ENCODE assay signal across 24 mouse cellular contexts in genomic region chr2:33515431-33515830, GRCm38 (mm10). TPM values are rescaled to one million over a fixed set of nuclear protein-coding genes. Genes with fewer than 3 reads are reported as not detected.
DNase-seq lines count a peak whose midpoint lies in the region; ATAC-seq and TF ChIP-seq lines count a peak whose summit lies in the region.
"Had no signal": no experiment of that assay in that cellular context is flagged by ENCODE, and none has a peak within 500 bp of the region (broad histone marks: within the 10 kb centered on the region; RNA-seq: fewer than 3 reads in every experiment).

No protein-coding gene starts in this region.

- no peak overlapping the region for H3K4me2 ChIP-seq in hindbrain, embryonic 12.5 days (replicated peaks)
- no peak overlapping the region for H3K4me2 ChIP-seq in hindbrain, embryonic 11.5 days (replicated peaks; ENCODE audit: low read depth, low read length)
- no peak overlapping the region for H3K4me2 ChIP-seq in midbrain, embryonic 16.5 days (ENCODE audit: low read length)
- peak overlapping the region; percentile 46 for H3K4me2 ChIP-seq in intestine, postnatal 0 days (replicated peaks; ENCODE audit: low read depth)
- H3K4me2 ChIP-seq in neural tube, embryonic 14.5 days (ENCODE audit: low read depth, low read length): peak overlapping the region; percentile 6; the same call in 1 of the 2 replicates
- H3K4me2 ChIP-seq: forebrain, embryonic 15.5 days; heart, embryonic 12.5 days; hindbrain, embryonic 15.5 days; liver, embryonic 11.5 days had no signal

- TF ChIP-seq CTCF in intestine, postnatal 0 days (IDR thresholded peaks at IDR 0.05; ENCODE audit: low read depth): no peak

- no peak for DNase-seq in hindbrain, embryonic 11.5 days (ENCODE audit: low spot score)
- no peak for DNase-seq in midbrain, embryonic 10.5 days (ENCODE audit: low spot score)
- no peak for DNase-seq in lung, postnatal 10 days
- DNase-seq in yolk sac, embryonic 10.5 days (ENCODE audit: low spot score): no peak
- DNase-seq: adrenal gland, adult 2 months; cerebellum, adult 11-12 months; cerebellum, postnatal 10 days; gastrocnemius, postnatal 10 days; heart, postnatal 10 days; kidney, adult 8-10 months; kidney, postnatal 36 days; liver, postnatal 0 days had no signal

- H3K9ac ChIP-seq in hindbrain, embryonic 12.5 days: no peak overlapping the region
- H3K9ac ChIP-seq in hindbrain, embryonic 11.5 days (ENCODE audit: low read depth, low read length): no peak overlapping the region
- 0 out of 2 replicates have a peak overlapping the region, but pooled peaks have one; percentile 44 for H3K9ac ChIP-seq in midbrain, embryonic 16.5 days (ENCODE audit: low read depth, low read length)
- no peak overlapping the region for H3K9ac ChIP-seq in intestine, postnatal 0 days (ENCODE audit: low read depth, low read length)
- no peak overlapping the region; the same call in none of the 2 replicates for H3K9ac ChIP-seq in neural tube, embryonic 14.5 days (replicated peaks; ENCODE audit: low read depth, low read length)
- H3K9ac ChIP-seq: forebrain, embryonic 15.5 days; heart, embryonic 12.5 days; hindbrain, embryonic 15.5 days; liver, postnatal 0 days had no signal

- no peaks in the 10 kb centered on the region for H3K4me1 ChIP-seq in hindbrain, embryonic 12.5 days
- no peaks in the 10 kb centered on the region for H3K4me1 ChIP-seq in hindbrain, embryonic 11.5 days (replicated peaks; ENCODE audit: control insufficient read depth, insufficient read depth, low read length)
- H3K4me1 ChIP-seq in midbrain, embryonic 16.5 days (ENCODE audit: control insufficient read depth, insufficient read depth, low read length): no peaks in the 10 kb centered on the region
- H3K4me1 ChIP-seq in midbrain, embryonic 10.5 days: no peaks in the 10 kb centered on the region
- H3K4me1 ChIP-seq in intestine, postnatal 0 days (replicated peaks; ENCODE audit: control insufficient read depth, insufficient read depth, low read length): no peaks in the 10 kb centered on the region
- peaks cover 12% of the 10 kb centered on the region for H3K4me1 ChIP-seq in neural tube, embryonic 14.5 days (ENCODE audit: control insufficient read depth, insufficient read depth, low read length)
- H3K4me1 ChIP-seq: embryonic facial prominence, embryonic 10.5 days; forebrain, embryonic 15.5 days; heart, embryonic 12.5 days had no signal

- peak overlapping the region; percentile 49; the same call in 1 of the 2 replicates for H3K27ac ChIP-seq in hindbrain, embryonic 12.5 days
- H3K27ac ChIP-seq in hindbrain, embryonic 11.5 days (ENCODE audit: low read depth, low read length): no peak overlapping the region
- H3K27ac ChIP-seq in midbrain, embryonic 16.5 days (ENCODE audit: low read length): no peak overlapping the region
- no peak overlapping the region for H3K27ac ChIP-seq in midbrain, embryonic 10.5 days (replicated peaks)
- H3K27ac ChIP-seq in intestine, postnatal 0 days (ENCODE audit: low read depth, low read length): no peak overlapping the region
- H3K27ac ChIP-seq in neural tube, embryonic 14.5 days (ENCODE audit: low read depth, low read length): peak overlapping the region; percentile 71
- H3K27ac ChIP-seq: embryonic facial prominence, embryonic 10.5 days; forebrain, embryonic 15.5 days; hindbrain, embryonic 15.5 days; stomach, postnatal 0 days had no signal

- no peaks in the 10 kb centered on the region for H3K36me3 ChIP-seq in hindbrain, embryonic 12.5 days
- H3K36me3 ChIP-seq in hindbrain, embryonic 11.5 days (ENCODE audit: control insufficient read depth, insufficient read depth, low read length): no peaks in the 10 kb centered on the region
- H3K36me3 ChIP-seq in midbrain, embryonic 16.5 days (ENCODE audit: control insufficient read depth, insufficient read depth, low read length): no peaks in the 10 kb centered on the region
- no peaks in the 10 kb centered on the region for H3K36me3 ChIP-seq in midbrain, embryonic 10.5 days
- no peaks in the 10 kb centered on the region for H3K36me3 ChIP-seq in intestine, postnatal 0 days (ENCODE audit: control insufficient read depth, insufficient read depth)
- no peaks in the 10 kb centered on the region for H3K36me3 ChIP-seq in neural tube, embryonic 14.5 days (ENCODE audit: control insufficient read depth, insufficient read depth, low read length)
- H3K36me3 ChIP-seq: embryonic facial prominence, embryonic 10.5 days; forebrain, embryonic 15.5 days; heart, embryonic 12.5 days; hindbrain, embryonic 15.5 days had no signal

- H3K4me3 ChIP-seq in hindbrain, embryonic 12.5 days: no peak overlapping the region
- H3K4me3 ChIP-seq in hindbrain, embryonic 11.5 days (ENCODE audit: low read depth, low read length): no peak overlapping the region
- H3K4me3 ChIP-seq in midbrain, embryonic 16.5 days (ENCODE audit: low read depth, low read length): no peak overlapping the region
- no peak overlapping the region for H3K4me3 ChIP-seq in midbrain, embryonic 10.5 days
- H3K4me3 ChIP-seq in intestine, postnatal 0 days (ENCODE audit: low read depth, low read length): no peak overlapping the region
- no peak overlapping the region for H3K4me3 ChIP-seq in neural tube, embryonic 14.5 days (ENCODE audit: low read depth, low read length)
- H3K4me3 ChIP-seq: embryonic facial prominence, embryonic 10.5 days; forebrain, embryonic 15.5 days; heart, embryonic 12.5 days; hindbrain, embryonic 15.5 days; megakaryocyte, embryonic 14.5 days had no signal

- ATAC-seq in hindbrain, embryonic 12.5 days (ENCODE audit: low FRiP score): no peak
- ATAC-seq in hindbrain, embryonic 11.5 days (ENCODE audit: low FRiP score): no peak
- no peak for ATAC-seq in midbrain, embryonic 16.5 days
- ATAC-seq in intestine, postnatal 0 days: 0 out of 2 replicates have a peak, but pooled peaks have one; percentile 16
- ATAC-seq in neural tube, embryonic 14.5 days (ENCODE audit: low read depth): peak; percentile 45
- ATAC-seq: forebrain, embryonic 15.5 days; liver, postnatal 0 days; lung, postnatal 0 days had no signal

- no peaks in the 10 kb centered on the region for H3K9me3 ChIP-seq in hindbrain, embryonic 12.5 days (replicated peaks)
- no peaks in the 10 kb centered on the region for H3K9me3 ChIP-seq in hindbrain, embryonic 11.5 days (ENCODE audit: control insufficient read depth, low read length)
- H3K9me3 ChIP-seq in midbrain, embryonic 16.5 days (replicated peaks; ENCODE audit: control insufficient read depth, low read length, poor library complexity, severe bottlenecking): 0 out of 2 replicates have a peak, but pooled peaks cover 3% of the 10 kb centered on the region
- 0 out of 2 replicates have a peak, but pooled peaks cover 3% of the 10 kb centered on the region for H3K9me3 ChIP-seq in midbrain, embryonic 10.5 days (replicated peaks)
- H3K9me3 ChIP-seq in intestine, postnatal 0 days (ENCODE audit: control insufficient read depth): no peaks in the 10 kb centered on the region
- H3K9me3 ChIP-seq in neural tube, embryonic 14.5 days (ENCODE audit: control insufficient read depth, low read length): no peaks in the 10 kb centered on the region
- H3K9me3 ChIP-seq: embryonic facial prominence, embryonic 10.5 days; forebrain, embryonic 15.5 days; hindbrain, embryonic 15.5 days had no signal

- no peaks in the 10 kb centered on the region for H3K27me3 ChIP-seq in hindbrain, embryonic 12.5 days
- H3K27me3 ChIP-seq in hindbrain, embryonic 11.5 days (ENCODE audit: control insufficient read depth, insufficient read depth, low read length): no peaks in the 10 kb centered on the region
- no peaks in the 10 kb centered on the region for H3K27me3 ChIP-seq in midbrain, embryonic 16.5 days (ENCODE audit: control insufficient read depth, insufficient read depth, low read depth, low read length)
- 0 out of 2 replicates have a peak, but pooled peaks cover 4% of the 10 kb centered on the region for H3K27me3 ChIP-seq in midbrain, embryonic 10.5 days (ENCODE audit: low read depth, poor library complexity, severe bottlenecking)
- H3K27me3 ChIP-seq in intestine, postnatal 0 days (replicated peaks; ENCODE audit: control insufficient read depth, insufficient read depth, low read length): peaks cover 12% of the 10 kb centered on the region; the same call in 1 of the 2 replicates
- no peaks in the 10 kb centered on the region for H3K27me3 ChIP-seq in neural tube, embryonic 14.5 days (ENCODE audit: control insufficient read depth, insufficient read depth, low read length)
- H3K27me3 ChIP-seq: forebrain, embryonic 15.5 days had no signal

- 92% methylated on average over 8 of the region's 8 CpGs for WGBS in hindbrain, embryonic 12.5 days
- 86% methylated on average over 8 of the region's 8 CpGs for WGBS in hindbrain, embryonic 11.5 days
- 89% methylated on average over 8 of the region's 8 CpGs for WGBS in midbrain, embryonic 16.5 days
- 89% methylated on average over 8 of the region's 8 CpGs for WGBS in midbrain, embryonic 10.5 days
- WGBS in intestine, postnatal 0 days: 56% methylated on average over 8 of the region's 8 CpGs
- WGBS in neural tube, embryonic 14.5 days: 59% methylated on average over 8 of the region's 8 CpGs

RNA-seq across cellular contexts. Expression of gene Zbtb43, which starts 47.1 kb away (rescaled TPM):
- polyA plus RNA-seq in hindbrain, embryonic 12.5 days (2016; fragmentation: Nextera tagmentation; extraction: Ambion mirVana): 26.5 and 27.3 TPM in 2 replicates
- 24.8 and 31.2 TPM in 2 replicates for polyA plus RNA-seq in hindbrain, embryonic 11.5 days (2014; fragmentation: Nextera tagmentation; extraction: Ambion mirVana)
- 26.0 and 27.7 TPM in 2 replicates for polyA plus RNA-seq in midbrain, embryonic 16.5 days (2015; fragmentation: Nextera tagmentation; extraction: Ambion mirVana)
- polyA plus RNA-seq in midbrain, embryonic 10.5 days (2016; fragmentation: Nextera tagmentation; extraction: Ambion mirVana): 20.3 and 25.3 TPM in 2 replicates
- polyA plus RNA-seq in intestine, postnatal 0 days (2015; fragmentation: Nextera tagmentation; extraction: Ambion mirVana): 9.3 and 9.7 TPM in 2 replicates
- polyA plus RNA-seq in neural tube, embryonic 14.5 days (2014; fragmentation: Nextera tagmentation; extraction: Ambion mirVana): 29.4 and 31.9 TPM in 2 replicates

Comparison
In these comparisons a context has a peak if more than half of its experiments do, and no peak if none do; other contexts are left out.
1. H3K27ac ChIP-seq: peak in hindbrain, embryonic 12.5 days (single experiment) and neural tube, embryonic 14.5 days (single experiment); none in hindbrain, embryonic 11.5 days (single experiment), midbrain, embryonic 16.5 days (single experiment), midbrain, embryonic 10.5 days (single experiment) and intestine, postnatal 0 days (single experiment).
2. ATAC-seq: peak in intestine, postnatal 0 days (single experiment) and neural tube, embryonic 14.5 days (single experiment); none in hindbrain, embryonic 12.5 days (single experiment), hindbrain, embryonic 11.5 days (single experiment) and midbrain, embryonic 16.5 days (single experiment).
3. H3K4me2 ChIP-seq: peak in intestine, postnatal 0 days (single experiment) and neural tube, embryonic 14.5 days (single experiment); none in hindbrain, embryonic 12.5 days (single experiment), hindbrain, embryonic 11.5 days (single experiment) and midbrain, embryonic 16.5 days (single experiment).